Mouse (Mus musculus): ENCODE data around the gene Psmc5. TPM values are rescaled to one million over a fixed set of nuclear protein-coding genes. Genes with fewer than 3 reads are reported as not detected.

Psmc5 gene
- total RNA-seq, 1 experiment from 2014 or later = 53.5 TPM

- ATAC-seq (ENCODE audit: extremely low read depth, insufficient number of reproducible peaks, low FRiP score, poor library complexity, severe bottlenecking) = no peak
These were observed 35.9 kb downstream of the Psmc5 start for GRCm38 (mm10) chr11:106291861-106292260.

GRCm38 (mm10) chr11:106301765-106302164 is 45.8 kb downstream of the Psmc5 start, which contains the start of gene Gh:
TSS of gene Gh (minus strand) at chr11:106301865.
- no peak for ATAC-seq (ENCODE audit: extremely low read depth, insufficient number of reproducible peaks, low FRiP score, poor library complexity, severe bottlenecking)

- ATAC-seq (ENCODE audit: extremely low read depth, insufficient number of reproducible peaks, low FRiP score, poor library complexity, severe bottlenecking) = peak; percentile 78
These were observed 46.7 kb downstream of the Psmc5 start for GRCm38 (mm10) chr11:106302634-106303033.

- peak; percentile 60 for ATAC-seq (ENCODE audit: extremely low read depth, insufficient number of reproducible peaks, low FRiP score, poor library complexity, severe bottlenecking)
These were observed 49.6 kb downstream of the Psmc5 start for GRCm38 (mm10) chr11:106305348-106306064.

GRCm38 (mm10) chr11:106306065-106306385 is 50.1 kb downstream of the Psmc5 start:
- no peak for ATAC-seq (ENCODE audit: extremely low read depth, insufficient number of reproducible peaks, low FRiP score, poor library complexity, severe bottlenecking)

GRCm38 (mm10) chr11:106306758-106307157 is 50.8 kb downstream of the Psmc5 start:
- ATAC-seq (ENCODE audit: extremely low read depth, insufficient number of reproducible peaks, low FRiP score, poor library complexity, severe bottlenecking) = no peak

- ATAC-seq (ENCODE audit: extremely low read depth, insufficient number of reproducible peaks, low FRiP score, poor library complexity, severe bottlenecking) = no peak
These were observed 51.5 kb downstream of the Psmc5 start for GRCm38 (mm10) chr11:106307432-106307831.

- ATAC-seq (ENCODE audit: extremely low read depth, insufficient number of reproducible peaks, low FRiP score, poor library complexity, severe bottlenecking) = peak; percentile 55
These were observed 52.2 kb downstream of the Psmc5 start for GRCm38 (mm10) chr11:106308162-106308561.

GRCm38 (mm10) chr11:106310123-106310522 is 54.2 kb downstream of the Psmc5 start:
- peak; percentile 47 for ATAC-seq (ENCODE audit: extremely low read depth, insufficient number of reproducible peaks, low FRiP score, poor library complexity, severe bottlenecking)

Other genes with a start within 250 kb of the Psmc5 start
- 0.47 and 1.4 TPM in 2 replicates for gene Kcnh6, start 248.0 kb upstream of the Psmc5 start, total RNA-seq (2017)
- 46.9 and 48.4 TPM in 2 replicates for gene Dcaf7, start 219.3 kb upstream of the Psmc5 start, total RNA-seq (2017)
- gene Taco1, start 190.1 kb upstream of the Psmc5 start, total RNA-seq (2017) = 9.8 and 12.0 TPM in 2 replicates
- 223 and 224 TPM in 2 replicates for gene Map3k3, start 171.5 kb upstream of the Psmc5 start, total RNA-seq (2017)
- 2.4 and 4.1 TPM in 2 replicates for gene Gm10840, start 95.3 kb upstream of the Psmc5 start, total RNA-seq (2017)
- gene Limd2, start 95.3 kb upstream of the Psmc5 start, total RNA-seq (2017) = 145 and 154 TPM in 2 replicates
- gene Strada, start 54.0 kb upstream of the Psmc5 start, total RNA-seq (2017) = 34.6 and 36.5 TPM in 2 replicates
- 109 and 118 TPM in 2 replicates for gene Ccdc47, start 39.8 kb upstream of the Psmc5 start, total RNA-seq (2017)
- 106 and 126 TPM in 2 replicates for gene Ddx42, start 39.2 kb upstream of the Psmc5 start, total RNA-seq (2017)
- gene Ftsj3, start 75 bp upstream of the Psmc5 start, total RNA-seq (2017) = 60.0 and 63.8 TPM in 2 replicates
- gene Smarcd2, start 16.8 kb downstream of the Psmc5 start, total RNA-seq (2017) = 241 and 253 TPM in 2 replicates
- not detected in 2 replicates for gene Tcam1, start 20.5 kb downstream of the Psmc5 start, total RNA-seq (2017)
- 0.70 and 2.7 TPM in 2 replicates for gene Gh, start 45.7 kb downstream of the Psmc5 start, total RNA-seq (2017)
- gene Cd79b, start 58.6 kb downstream of the Psmc5 start, total RNA-seq (2017) = 904 and 938 TPM in 2 replicates
- 5.9 and 8.0 TPM in 2 replicates for gene Scn4a, start 97.1 kb downstream of the Psmc5 start, total RNA-seq (2017)
- not detected in 2 replicates for gene Prr29, start 109.3 kb downstream of the Psmc5 start, total RNA-seq (2017)
- 114 and 128 TPM in 2 replicates for gene Icam2, start 131.9 kb downstream of the Psmc5 start, total RNA-seq (2017)
- gene Ern1, start 231.7 kb downstream of the Psmc5 start, total RNA-seq (2017) = 18.6 and 23.6 TPM in 2 replicates